Mouse (Mus musculus) right cerebral cortex, adult 2 months (tissue): ENCODE data around the gene Plpp1.

Experiments used
- DNase-seq, 2 experiments: peaks; one replicate each; pipeline ENCODE4 v3.0.0; 2021 to 2022; ENCODE audit warnings: low spot score in 2 of 2

Plpp1 gene

GRCm38 (mm10) chr13:112860370-112860769 is 59.8 kb downstream of the Plpp1 start:
- DNase-seq, result no peak

GRCm38 (mm10) chr13:112860911-112861310 is 60.3 kb downstream of the Plpp1 start:
- no peak for DNase-seq

GRCm38 (mm10) chr13:112861825-112862306 is 61.3 kb downstream of the Plpp1 start:
- DNase-seq, result no peak

DNA sequence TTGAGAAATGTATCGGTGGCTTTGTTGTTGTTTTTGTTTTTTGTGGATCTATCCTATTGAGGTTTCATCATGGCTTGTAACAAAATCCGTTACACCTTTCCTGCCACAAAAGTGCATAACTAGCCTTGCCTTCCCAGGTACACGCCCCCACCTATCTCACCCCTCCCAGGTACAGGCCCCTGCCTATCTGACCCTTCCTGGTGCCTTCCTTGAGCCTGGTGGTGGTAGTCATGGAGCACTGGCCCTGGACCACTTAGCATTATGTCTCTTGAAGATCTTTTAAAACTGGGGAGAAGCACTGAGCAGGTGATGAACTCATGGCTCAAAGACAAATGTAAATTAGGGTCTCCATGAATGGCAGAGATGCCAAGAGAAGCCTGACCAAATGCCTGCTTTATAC is 61.8 kb downstream of the Plpp1 start:
- DNase-seq, result no peak

DNA sequence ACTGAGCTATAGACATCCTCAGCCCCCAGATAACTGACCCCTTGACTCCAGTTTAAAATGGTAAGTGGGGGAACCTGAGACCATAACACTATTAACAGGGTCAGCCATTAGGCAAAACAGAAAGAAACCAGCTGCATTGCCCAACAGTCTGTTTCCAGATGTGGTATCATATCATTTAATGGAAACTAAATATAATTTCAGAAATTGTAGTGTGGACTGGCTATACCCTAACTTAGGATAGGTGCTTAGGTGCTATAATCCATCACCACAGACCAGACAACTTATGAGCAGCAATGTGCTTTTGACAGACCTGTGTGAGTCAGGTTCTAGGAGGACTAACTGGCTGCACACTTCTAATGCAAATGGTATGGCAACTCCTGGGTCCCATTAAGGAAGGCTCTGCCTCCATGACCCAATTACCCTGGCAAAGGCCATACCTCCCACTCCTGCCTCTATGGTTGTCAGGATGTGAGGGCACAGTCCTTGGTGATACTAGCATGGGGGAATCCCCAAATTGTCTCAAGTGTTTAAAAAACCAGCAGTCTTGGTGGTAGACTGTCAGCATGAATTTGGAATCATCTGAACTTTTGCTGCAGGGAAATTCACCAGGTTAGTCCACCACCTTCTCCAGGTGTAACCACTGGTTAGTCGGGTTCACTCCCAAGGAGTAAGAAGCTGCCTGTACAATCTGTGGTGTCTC is 62.5 kb downstream of the Plpp1 start:
- no peak for DNase-seq

- no peak for DNase-seq
These were observed 66.2 kb downstream of the Plpp1 start for GRCm38 (mm10) chr13:112866782-112867181.

- DNase-seq, result no peak
These were observed 66.8 kb downstream of the Plpp1 start for GRCm38 (mm10) chr13:112867381-112867780.

DNA sequence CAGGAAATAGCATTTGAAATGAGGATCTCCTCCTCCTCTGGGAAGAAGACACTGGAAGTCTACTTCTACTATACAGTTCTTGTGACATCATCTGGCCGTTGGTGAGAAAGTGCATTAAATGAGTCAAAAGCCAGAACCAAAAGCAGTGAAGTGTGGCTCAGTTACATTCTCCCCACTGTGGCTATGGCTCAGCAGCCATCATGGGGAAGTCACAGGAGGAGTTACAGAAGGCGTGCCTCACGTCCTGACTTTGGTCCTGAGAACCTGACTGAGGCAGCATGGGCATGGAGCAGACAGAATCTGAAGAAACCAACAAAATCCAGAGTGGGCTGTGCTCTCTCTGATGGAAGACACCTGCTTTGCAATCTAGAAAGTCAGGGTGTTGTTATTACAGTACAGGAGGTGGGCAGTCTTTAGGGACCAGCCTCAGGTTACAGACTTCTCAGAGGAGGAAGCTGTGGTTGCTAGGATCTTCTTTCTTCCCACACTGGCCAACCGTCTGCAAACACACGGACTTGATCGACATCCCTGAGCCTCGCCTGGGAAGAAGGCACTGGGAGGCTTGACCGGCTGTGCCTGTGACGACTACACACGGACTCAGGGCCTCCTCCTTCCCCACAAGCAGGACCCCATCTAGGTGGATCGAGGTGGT is 69.6 kb downstream of the Plpp1 start:
- no peak for DNase-seq

GRCm38 (mm10) chr13:112871500-112872266 is 71.1 kb downstream of the Plpp1 start:
- no peak for DNase-seq

GRCm38 (mm10) chr13:112887234-112887633 is 86.6 kb downstream of the Plpp1 start:
- DNase-seq, result no peak

DNA sequence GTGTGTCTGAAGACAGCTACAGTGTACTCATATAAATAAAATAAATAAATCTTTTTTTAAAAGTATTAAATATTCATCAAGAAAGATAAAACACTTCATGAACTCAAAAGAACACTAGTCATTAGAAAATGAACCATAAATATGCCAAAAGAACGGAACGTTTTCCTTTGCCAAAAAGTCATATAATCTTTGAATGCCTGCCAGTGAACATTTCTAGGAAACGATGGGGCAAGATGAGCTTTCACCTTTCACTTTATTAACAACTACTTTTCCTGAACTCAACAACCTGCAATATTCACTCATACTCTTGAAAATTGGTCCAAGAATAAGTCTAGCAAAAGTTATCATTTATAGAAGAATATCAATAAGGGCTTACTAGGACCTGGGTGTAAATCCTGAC is 101.6 kb downstream of the Plpp1 start:
- no peak for DNase-seq

DNA sequence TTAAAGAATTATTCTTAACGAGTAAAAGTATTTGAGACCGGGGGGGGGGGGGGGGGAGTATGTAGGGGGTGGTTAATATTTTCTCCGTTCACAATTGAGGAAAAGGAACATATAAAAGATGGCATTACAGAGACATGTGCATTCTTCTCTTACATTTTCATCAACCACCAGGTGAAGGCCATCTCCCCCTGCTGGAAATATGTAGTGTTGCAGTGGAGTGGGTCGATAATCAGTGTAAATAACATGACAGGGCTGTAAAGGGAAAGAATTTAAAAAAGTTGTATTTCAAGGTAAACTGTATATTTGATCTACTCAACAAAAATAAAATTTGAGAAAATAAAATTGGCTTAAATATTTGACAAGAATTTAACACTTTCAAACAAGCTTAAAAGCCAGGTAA is 109.1 kb downstream of the Plpp1 start:
- DNase-seq, result peak; percentile 26 to 59

DNA sequence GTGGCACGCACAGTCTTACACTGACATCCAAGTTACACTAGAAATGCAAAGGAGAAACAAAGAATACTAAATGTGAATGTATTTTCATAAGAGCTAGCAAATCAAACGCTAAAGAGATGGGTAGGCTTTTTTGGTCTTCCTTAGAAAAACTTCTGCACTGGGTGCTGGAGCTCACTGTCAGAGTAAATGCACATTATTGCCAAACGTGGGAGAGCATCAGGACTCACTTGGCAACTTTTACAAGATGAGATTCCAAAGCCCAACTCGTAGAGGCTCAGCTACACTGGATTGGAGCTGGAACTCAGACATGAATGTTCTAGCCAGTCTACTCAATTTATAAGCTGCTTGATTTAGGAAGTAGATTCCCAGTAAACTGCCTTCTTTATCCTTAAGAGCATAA is 109.8 kb downstream of the Plpp1 start:
- peak in 1 of 2 experiments; percentile 4 for DNase-seq
